Mouse (Mus musculus): ENCODE data around the gene Prss34.
A peak's percentile ranks its signal among the peaks of the same experiment; 100 is the strongest.

Gene Prss34

GRCm38 (mm10) chr17:25298094-25298493 is at the start of gene Prss34:
Prss34 (plus strand) TSS chr17:25298394.
- no peak for DNase-seq (ENCODE audit: extremely low spot score, low read depth, low spot score)

- DNase-seq (ENCODE audit: extremely low spot score, low read depth, low spot score) = no peak
Observed at GRCm38 (mm10) chr17:25250181-25250835, 47.9 kb upstream of the Prss34 start.

- DNase-seq (ENCODE audit: extremely low spot score, low read depth, low spot score) = no peak
Observed at GRCm38 (mm10) chr17:25252643-25253042, 45.6 kb upstream of the Prss34 start.

- no peak for DNase-seq (ENCODE audit: extremely low spot score, low read depth, low spot score)
Observed at GRCm38 (mm10) chr17:25253760-25254159, 44.4 kb upstream of the Prss34 start.

GRCm38 (mm10) chr17:25255110-25255509 is 43.1 kb upstream of the Prss34 start:
- no peak for DNase-seq (ENCODE audit: extremely low spot score, low read depth, low spot score)

- DNase-seq (ENCODE audit: extremely low spot score, low read depth, low spot score) = no peak
Observed at GRCm38 (mm10) chr17:25256140-25256754, 41.9 kb upstream of the Prss34 start, which contains the start of gene Baiap3. Baiap3 (minus strand) TSS chr17:25256364.

- DNase-seq (ENCODE audit: extremely low spot score, low read depth, low spot score) = no peak
Observed at GRCm38 (mm10) chr17:25257804-25258261, 40.4 kb upstream of the Prss34 start.

GRCm38 (mm10) chr17:25264453-25264852 is 33.7 kb upstream of the Prss34 start:
- no peak for DNase-seq (ENCODE audit: extremely low spot score, low read depth, low spot score)

- DNase-seq (ENCODE audit: extremely low spot score, low read depth, low spot score) = no peak
Observed at GRCm38 (mm10) chr17:25270795-25271335, 27.3 kb upstream of the Prss34 start.

GRCm38 (mm10) chr17:25272326-25272725 is 25.9 kb upstream of the Prss34 start:
- no peak for DNase-seq (ENCODE audit: extremely low spot score, low read depth, low spot score)

- DNase-seq (ENCODE audit: extremely low spot score, low read depth, low spot score) = no peak
Observed at GRCm38 (mm10) chr17:25272951-25273705, 25.1 kb upstream of the Prss34 start.

- DNase-seq (ENCODE audit: extremely low spot score, low read depth, low spot score) = peak; percentile 100
Observed at GRCm38 (mm10) chr17:25273706-25274501, 24.3 kb upstream of the Prss34 start.

GRCm38 (mm10) chr17:25274571-25275346 is 23.4 kb upstream of the Prss34 start, which contains the start of gene Ube2i:
Ube2i (minus strand) TSS chr17:25274622.
- DNase-seq (ENCODE audit: extremely low spot score, low read depth, low spot score) = no peak

GRCm38 (mm10) chr17:25275833-25276232 is 22.4 kb upstream of the Prss34 start:
- DNase-seq (ENCODE audit: extremely low spot score, low read depth, low spot score) = no peak

GRCm38 (mm10) chr17:25282133-25282532 is 16.1 kb upstream of the Prss34 start:
- DNase-seq (ENCODE audit: extremely low spot score, low read depth, low spot score) = no peak

GRCm38 (mm10) chr17:25285033-25285432 is 13.2 kb upstream of the Prss34 start:
- DNase-seq (ENCODE audit: extremely low spot score, low read depth, low spot score) = peak; percentile 63

GRCm38 (mm10) chr17:25288842-25289241 is 9.4 kb upstream of the Prss34 start:
- DNase-seq (ENCODE audit: extremely low spot score, low read depth, low spot score) = no peak

GRCm38 (mm10) chr17:25290411-25290810 is 7.8 kb upstream of the Prss34 start:
- DNase-seq (ENCODE audit: extremely low spot score, low read depth, low spot score) = no peak

- DNase-seq (ENCODE audit: extremely low spot score, low read depth, low spot score) = no peak
Observed at GRCm38 (mm10) chr17:25293495-25293894, 4.7 kb upstream of the Prss34 start.

- no peak for DNase-seq (ENCODE audit: extremely low spot score, low read depth, low spot score)
Observed at GRCm38 (mm10) chr17:25294111-25294510, 4.1 kb upstream of the Prss34 start.

Data from hindlimb bud, embryonic 11.5 days (tissue).